Mouse (Mus musculus) cerebellum, adult 11 months (tissue): ENCODE results near the gene Gm7075.
"Not testable (repeated sequence)": the region's sequence is repeated elsewhere in the genome, so short reads cannot be mapped to it uniquely, and the experiment has no call there.

ENCODE experiments used
- DNase-seq: peaks from one replicate; pipeline ENCODE4 v3.0.0; 2022

The Gm7075 gene

DNA sequence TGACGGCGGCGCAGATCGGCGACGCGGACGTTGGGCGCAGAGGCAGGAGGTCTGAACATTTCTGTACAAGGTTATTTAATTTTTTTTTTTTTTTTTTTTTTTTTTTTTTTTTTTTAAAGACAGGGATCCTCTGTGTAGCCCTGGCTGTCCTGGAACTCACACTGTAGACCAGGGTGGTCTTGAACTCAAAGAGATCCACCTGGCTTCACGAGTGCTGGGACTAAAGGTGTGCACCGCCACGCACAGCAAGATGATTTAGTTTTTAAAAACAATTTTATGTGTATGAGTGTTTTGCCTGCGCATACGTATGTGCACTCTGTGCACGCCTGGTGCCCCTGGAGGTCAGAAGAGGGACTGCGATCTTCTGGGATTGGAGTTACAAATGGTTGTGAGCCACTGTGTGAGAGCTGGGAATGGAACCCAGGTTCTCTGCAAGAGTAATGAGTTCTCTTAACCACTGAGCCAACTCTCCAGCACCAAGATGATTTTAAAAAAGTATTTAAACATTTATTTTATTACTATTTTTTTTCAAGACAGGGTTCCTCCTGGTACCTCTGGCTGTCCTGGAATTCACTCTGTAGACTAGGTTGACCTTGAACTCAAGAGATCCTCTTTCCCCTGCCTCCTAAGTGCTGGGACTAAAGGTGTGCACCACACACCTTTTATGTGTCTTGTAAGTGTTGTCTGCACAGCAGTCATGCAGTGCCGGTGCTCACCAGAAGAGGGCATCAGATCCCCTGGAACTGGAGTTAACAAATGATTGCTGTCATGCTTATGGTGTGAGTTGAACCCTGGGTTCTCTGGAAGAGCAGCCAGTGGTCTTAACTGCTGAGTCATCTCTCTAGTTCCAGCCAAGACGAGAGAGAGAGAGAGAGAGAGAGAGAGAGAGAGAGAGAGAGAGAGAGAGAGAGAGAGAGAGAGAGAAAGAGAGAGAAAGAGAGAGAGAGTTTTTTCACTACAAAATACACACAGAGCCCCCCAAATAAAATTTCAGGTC, at the start of gene Gm7075:
Gene Gm7075 (minus strand): TSS at position 51 of the 997 bp plus-strand sequence.
- DNase-seq, result no peak

DNA sequence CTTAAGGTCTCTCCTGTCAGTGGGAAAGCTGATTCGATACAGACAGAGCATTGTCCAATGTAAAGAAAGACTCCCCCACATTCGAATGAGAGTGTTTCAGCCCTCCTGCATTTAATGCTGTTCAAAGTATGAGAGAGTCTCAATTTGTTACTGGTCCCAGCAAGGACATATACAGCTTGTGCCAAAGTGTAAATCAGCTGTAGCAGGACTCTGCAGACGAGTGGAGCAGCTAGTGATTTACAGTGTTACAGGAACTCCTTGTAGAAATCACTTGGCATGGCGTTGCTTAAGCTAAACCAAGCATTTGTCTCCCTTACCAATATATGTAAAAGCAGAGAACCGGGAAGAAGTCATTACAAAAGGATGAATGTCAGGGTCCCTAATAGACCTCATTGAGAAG, 39.3 kb upstream of the Gm7075 start:
- DNase-seq, result no peak

DNA sequence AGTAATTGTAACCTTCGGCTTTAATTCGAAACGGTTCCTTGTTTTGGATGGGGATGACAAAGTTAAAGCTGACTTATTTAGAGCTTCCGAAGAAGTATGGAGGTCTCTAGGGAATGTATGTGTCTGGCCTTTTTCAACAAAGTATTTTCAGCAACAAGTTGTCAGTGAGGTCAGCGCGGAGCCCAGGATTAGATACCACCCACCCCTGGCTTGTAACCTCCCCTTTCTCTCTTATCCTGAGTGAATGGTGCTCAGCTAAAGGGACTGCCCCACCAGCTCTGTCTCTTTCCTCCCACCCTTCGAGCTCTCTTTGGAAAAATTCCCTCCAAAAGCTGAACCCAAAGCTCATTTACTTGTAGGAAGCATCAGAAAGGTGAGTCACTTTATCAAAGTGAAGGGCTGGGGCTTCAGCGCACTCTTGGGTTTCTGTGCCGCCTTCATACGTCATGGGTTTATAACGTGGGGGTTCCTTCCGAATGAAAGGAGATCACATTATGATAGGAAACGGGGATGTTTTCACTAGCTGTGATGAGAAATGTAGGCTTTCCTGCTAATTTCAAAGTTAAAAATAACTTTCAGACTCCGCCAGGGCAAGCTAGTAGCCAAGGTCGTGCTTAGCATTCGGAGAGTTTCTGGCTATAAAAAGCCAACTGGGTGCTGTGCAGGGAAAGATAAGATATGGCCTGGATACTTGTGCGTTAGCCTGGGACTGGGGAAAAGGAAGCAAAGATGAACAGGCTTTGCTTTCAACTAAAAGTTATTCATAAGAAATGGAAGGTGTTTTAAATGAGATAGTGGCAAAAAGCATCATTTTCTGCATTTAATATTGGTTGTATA, 35.9 kb upstream of the Gm7075 start:
- no peak for DNase-seq

DNA sequence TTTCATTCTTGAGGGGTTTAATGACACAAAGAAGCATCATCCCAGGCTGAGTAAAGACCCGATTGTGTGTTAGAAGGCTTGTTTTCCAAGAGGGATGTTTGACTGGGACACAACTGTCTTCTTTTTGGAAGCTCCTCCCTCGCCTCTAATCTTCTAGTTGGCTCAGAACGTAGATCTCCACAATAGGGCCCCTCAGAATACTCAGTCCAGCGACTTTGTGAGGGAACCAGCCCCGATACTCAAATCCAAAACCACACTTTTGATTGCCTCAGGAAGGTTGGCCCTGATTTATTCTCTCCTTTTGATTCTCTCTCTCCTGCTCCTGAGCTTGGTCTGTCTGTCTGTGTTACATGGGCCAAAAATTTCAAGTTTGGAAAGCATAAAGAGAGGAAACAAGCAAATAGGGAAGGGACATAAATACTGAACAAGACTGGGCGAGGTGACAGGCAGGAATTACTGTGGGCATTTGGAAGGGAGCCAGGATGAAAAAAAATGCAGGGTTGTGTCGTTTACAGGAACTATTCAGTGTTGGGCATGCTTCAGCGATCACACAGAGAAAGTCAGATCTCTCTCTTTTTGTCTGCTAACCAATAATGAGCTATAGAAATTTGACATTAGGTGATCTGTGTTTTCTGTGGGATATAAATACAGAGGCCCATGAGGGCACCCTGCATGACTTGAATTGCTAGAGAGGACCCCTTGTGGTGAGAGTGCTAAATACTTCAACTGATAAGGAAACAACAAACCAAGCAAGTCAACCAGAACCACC, 33.7 kb upstream of the Gm7075 start:
- DNase-seq, result no peak

DNA sequence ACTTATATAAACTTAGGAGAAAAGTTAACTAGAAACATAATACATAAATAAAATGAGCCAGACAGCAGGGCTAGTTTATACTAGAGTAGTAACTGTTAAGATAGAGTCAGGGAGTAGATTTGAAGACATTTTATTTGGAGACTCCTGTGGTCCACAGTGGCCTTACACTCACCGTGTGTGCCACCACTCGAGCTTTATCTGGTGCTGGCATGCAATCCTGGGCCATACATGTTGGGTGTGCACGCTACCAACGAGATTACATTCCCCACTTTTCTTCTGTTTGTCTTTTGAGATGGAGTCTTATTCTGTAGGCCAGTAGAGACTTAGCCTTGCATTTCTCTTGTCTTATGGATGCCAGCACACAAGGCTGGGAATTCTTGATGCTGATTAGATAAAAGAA, 32.3 kb upstream of the Gm7075 start:
- no peak for DNase-seq

DNA sequence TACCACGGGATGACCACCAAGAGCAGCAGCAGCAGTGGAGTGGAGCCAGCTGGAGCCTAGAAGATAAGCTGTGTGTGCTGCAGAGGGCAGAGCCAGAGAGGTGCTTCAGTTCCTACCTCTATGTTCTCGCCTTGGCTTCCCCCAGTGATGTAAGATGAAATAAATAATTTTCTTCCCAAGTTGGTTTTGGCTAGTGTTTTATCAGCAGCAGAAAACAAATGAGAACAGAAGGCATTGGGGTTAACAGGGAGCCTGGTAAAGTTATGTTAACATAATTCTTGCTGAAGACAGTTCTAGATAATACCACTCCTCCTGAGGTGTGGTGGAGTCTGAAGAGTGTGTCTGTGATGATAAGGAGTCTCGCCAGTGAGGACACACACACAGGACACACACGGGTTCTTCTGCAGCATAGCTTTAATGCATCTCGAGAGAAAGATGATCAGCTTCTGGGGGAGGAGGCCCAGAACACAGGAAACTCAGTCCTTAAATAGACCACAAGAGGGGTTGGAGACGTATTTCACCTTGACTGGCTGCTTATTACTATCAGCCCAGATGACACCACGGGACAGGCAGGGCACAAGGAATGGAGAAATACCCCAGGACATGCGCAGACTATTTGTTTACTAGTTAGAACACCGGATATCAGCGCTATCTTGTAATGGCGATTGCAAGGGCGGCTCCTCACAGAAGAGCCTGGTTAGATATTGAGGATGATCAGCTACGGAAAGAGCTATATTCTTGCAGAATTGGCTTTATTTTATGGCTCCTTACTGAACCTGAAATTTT, 23.2 kb upstream of the Gm7075 start:
- not testable (repeated sequence) for DNase-seq

DNA sequence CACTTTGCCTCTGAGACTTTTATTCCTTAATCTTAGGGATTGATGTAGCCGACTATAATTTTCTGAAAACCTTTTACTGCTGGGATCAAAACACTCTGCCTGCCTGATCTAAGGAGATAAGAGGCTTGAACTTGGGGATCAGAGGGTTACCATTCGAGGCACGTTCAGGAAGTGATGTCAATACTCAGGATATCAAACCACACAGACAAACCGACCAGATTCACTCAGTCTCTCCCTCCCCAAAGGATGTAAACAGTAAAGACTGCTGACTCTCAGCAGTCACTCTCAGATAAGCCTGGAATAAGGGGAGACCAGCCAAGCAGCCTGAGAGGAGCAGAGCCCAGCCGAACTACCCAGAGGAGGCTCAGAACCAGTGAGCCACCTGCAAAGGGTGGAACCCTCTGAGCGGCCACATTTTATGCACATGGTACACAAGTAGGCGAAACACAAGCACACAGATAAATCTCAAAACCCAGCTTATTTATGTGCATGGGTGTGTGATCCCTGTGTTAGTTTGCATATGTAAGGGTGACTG, 18.2 kb upstream of the Gm7075 start:
- no peak for DNase-seq

DNA sequence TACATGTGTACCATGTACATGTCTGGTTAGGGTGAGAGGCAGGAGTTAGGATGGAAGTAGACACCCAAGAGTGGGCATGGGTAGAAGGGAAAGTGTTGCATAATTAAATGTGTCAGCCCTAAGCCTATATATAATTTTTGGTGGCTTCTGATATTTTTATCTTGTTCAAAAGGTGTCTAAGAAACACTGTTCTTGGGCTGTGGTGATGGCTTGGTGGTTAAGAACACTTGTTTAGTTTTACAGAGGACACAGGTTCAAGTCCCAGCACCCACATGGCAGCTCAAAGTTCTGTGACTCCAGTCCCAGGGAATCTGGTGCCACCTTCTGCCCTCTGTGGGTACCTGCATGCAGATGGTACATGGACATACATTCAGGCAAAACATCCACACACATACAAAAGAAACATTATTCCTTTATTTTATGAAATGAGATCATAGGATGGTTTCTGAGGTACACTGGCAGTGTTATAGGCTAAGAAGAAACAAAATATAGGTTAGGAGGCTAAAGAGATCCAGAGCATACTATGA, 17.2 kb upstream of the Gm7075 start:
- no peak for DNase-seq

DNA sequence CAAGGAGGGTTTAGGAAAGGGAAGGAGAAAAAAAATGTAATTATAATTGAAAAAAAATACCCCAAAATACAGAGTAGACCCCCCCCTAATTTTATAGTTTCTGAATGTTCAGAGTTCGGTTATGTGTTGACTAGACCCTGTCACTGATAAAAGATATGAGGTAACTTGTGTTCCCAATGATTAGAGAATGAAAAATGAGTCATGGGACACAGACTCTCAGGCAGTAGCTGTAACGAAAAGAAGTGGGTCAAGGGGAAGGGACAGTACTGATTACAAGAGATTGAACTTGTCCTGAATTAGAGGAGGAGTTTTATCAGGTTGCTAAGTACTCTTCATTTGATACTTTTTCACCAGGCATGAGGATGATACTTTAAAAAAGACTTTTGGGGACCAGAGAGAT, 11.3 kb upstream of the Gm7075 start:
- DNase-seq, result no peak

DNA sequence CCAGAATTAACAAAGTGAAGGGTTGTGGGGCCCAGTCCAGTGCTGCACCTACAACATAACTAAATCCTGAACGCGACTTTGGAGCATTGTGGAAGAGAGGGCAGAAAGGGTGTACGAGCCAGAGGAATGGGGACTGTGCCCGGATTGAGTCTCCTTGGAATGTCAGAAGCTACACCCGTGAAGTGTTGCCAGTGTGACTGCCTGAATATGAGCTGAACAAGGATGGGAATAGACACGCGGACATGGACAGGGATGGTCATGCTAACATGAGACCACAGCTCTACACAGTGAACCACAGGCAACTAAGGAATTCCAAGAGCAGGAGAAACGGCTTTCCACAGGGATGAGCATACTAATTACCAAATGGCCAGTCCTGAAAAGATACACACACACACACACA, 10.5 kb upstream of the Gm7075 start:
- no peak for DNase-seq

DNA sequence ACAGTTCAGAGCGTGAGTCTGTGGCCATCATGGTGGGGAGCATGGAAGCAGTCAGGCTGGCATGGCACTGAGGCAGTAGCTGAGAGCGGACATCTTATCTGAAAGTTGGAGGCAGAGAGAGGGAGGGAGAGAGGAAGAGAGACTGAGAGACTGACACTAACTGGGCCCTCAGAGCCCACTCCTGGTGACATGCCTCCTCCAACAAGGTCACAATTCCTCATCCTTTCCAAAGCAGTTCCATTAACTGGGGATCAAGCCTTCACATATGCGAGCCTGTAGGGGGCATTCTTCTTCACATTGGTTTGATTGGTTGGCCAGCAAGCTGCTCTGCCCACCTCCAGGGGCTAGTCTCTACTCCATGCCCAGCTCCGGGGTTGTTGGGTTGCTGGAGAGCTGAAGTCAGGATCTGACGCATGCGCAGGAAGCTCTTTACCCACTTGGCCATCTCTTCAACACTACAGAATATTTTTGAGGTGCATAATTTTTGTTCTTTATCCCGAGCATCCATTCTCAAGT, 9.7 kb upstream of the Gm7075 start:
- no peak for DNase-seq

DNA sequence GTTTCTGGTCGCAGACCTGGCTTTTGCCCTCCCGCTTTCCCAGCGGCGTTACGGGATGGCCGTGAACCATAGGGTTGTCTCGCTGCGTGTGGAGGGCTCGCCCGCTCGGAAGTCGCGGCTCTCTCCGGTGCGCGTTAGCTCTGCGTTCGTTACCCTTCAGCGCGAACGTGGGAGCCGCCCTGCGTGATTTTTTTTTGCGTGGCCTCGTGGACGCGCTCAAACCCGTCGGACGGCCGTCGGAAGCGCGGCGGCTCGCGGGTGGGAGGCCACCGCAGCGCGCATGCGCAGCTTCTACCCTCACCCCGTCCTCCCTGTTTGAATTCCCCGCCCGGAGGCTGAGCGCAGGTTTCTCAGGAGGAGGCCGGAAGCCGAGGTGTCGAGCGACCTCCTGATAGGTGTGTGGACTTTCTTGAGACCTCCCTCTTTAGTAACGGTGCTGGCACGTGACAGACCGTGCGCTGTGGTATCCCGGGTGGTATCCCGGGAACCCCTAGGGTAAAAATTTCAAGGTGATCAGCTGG, 8.3 kb upstream of the Gm7075 start, which contains the start of gene Ctnna3:
Gene Ctnna3 (plus strand): TSS at position 314 of the 521 bp plus-strand sequence.
- DNase-seq, result peak; percentile 87

DNA sequence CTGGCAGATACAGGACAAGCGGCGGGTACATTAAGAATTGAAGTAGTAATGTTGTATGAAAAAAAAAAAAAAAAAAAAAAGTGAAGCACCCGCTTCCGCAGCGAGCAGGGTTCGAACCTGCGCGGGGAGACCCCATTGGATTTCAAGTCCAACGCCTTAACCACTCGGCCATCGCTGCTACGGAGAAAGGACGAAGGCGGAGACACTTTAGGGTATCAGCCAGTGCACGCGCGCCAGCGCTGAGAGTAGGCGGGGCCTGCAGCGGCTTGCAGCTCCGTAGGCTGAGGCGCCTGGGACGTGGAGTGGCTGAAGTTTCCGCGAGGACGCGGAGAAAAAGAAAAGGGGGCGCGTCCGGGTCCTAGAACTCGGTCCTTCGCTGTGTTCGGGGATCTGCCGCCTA, 7.8 kb upstream of the Gm7075 start:
- peak; percentile 99 for DNase-seq

DNA sequence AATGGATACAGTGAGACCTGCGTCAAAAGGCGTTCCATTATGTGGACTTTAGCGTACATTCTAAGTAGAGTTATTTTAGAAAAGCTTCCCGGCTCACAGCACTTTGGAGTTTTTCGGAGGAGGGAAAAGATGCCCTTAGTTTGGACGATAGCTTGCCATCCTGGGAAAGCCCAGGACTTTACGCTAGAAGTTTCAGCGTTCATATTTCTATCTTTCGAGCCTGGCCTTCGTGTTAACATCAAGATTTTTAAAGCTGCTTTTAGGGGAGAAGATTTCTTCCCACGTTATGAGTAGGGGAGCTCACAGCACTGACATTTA, 7.4 kb upstream of the Gm7075 start:
- no peak for DNase-seq

DNA sequence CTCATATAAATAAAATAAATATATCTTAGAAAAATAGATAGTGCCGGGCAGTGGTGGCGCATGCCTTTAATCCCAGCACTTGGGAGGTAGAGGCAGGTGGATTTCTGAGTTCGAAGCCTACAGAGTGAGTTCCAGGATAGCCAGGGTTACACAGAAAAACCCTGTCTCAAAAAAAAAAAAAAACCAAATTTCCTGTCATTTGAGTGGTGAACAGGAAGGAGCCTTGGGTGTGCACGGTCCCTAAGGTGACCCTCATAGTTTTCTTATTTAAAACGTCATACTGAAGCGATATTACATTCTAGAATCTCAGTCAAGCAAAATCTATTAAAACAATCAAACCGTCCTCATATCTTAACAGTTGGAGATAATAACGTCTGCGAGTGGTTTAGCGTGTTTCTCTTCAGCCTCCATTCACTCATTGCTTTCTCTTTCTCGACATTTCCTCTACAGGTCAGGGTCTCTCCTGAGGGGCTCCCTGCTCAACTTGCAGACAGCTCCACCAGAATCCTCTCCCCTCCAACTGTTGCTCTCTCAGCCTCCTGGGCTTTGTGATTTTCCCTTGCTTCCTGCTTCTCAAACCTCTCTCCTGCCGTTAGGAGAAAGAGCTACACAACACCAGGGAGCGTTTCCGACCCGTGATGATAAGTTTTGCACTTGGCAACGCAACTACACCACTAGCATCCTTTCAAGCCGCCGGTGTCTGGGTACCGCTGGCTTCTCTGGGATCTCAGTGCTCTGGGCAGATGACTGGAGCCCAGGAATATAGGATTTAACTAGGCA, 6.8 kb upstream of the Gm7075 start:
- peak; percentile 24 for DNase-seq

DNA sequence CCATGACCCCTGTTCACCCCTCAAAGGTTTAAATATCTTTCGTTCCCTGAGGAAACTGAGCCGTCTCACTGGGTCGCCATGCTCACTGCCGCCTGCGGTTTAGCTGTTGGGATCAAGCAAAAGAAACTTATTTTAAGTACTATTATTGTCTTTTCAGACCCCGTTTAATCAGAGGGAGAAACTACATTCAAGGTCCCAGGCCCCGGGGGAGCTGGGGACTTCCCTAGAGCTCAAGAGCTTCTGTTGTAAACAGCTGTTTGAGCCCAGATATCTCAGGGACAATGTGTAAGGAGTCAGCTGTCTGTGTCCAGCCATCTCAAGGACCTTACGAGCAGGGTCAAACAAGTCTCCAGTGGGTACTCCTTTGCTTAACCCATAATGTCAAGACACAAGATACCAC, 5.6 kb upstream of the Gm7075 start:
- no peak for DNase-seq

DNA sequence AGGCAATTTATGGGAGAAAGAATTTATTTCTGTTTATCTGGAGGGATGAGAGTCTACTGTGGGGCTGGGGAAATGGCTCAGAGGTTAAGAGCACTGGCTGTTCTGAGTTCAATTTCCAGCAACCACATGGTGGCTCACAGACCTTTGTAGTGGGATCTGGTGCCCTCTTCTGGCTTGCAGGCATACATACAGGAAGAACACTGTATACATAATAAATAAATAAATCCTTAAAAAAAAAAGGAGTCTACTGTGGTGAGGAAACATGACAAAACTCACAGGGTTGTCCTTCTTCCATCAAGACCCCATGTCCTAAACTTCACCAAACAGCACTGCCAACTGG, 2.9 kb upstream of the Gm7075 start:
- no peak for DNase-seq

DNA sequence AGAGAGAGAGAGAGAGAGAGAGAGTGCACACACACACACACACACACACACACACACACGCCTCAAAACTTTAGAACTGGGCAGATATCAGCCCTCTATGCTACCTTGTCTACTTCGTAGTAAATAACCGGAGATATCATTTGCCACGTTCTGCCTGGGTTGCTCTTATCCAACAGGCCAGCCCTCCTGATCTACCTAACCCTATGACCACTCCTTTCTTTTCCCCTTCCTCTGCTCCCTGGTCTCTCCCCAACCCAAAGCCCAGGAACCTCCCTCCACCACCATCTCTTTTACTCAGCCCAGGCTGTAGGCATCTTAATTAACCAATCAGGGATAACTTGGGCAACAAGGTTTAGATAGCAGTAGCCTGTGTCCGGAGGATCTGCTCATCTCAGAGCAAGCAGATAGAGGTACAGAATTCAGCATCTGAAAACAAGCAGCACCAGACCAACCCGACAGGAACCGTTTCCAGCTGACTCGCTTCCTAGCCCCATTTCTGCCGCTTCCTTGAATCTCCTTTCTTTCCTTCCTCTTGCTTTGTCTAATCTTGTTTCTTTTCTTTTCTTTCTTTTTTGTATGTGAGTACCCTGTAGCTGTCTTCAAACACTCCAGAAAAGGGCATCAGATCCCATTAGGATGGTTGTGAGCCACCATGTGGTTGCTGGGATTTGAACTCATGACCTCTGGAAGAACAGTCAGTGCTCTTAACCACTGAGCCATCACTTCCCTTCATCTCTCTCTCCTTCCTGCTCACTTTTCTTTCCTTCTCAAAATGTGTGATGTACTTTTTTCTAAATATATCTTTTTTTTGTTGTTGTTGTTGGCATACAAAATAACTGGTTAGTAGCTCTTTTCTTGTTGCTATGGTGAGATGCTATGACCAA, 2.2 kb upstream of the Gm7075 start:
- DNase-seq, result no peak

DNA sequence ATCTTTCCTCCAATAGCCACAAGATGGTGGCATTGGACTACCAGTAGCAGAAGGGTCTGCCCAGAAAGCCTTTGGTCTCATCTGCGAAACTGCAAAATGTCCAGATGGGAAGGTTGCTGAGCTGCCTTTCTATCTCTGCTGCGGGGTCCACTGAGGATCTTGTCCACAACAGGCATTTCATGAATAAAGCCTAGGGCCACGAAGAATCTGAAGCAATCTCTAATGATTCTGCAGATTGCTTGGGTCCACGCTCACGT, 1.1 kb upstream of the Gm7075 start:
- no peak for DNase-seq

DNA sequence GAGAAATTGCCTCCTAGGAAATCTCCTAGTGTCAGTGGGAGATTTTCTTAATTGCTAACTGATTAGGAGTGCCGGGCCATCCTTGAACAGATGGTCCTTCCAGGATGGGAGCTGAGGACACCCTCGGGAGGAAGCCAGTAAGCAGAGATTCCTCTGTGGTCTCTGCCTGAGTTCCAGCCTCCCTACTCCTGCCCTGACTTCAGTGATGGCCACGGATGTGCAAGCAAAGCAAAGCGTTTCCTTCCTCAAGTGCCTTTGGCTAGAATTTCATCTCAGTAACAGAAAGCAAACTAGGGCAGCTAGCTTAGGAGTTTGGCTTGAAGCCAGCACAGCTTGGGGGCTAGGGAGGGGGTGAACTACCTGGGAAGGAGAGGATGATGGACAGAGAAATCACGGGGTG, 4.5 kb downstream of the Gm7075 start:
- no peak for DNase-seq
